Mouse (Mus musculus) embryonic fibroblast, embryonic 13.5 days (primary cell): ENCODE results near the gene Pou4f2.

Experiments
- CTCF ChIP-seq: IDR thresholded peaks from 2 replicates; pipeline ENCODE4 v1.5.1; 2011; ENCODE audit warnings: mild to moderate bottlenecking, control low read depth, low read length, moderate library complexity, borderline replicate concordance; ENCODE audit not compliant: insufficient read depth
- POLR2A ChIP-seq: IDR thresholded peaks from 2 replicates; pipeline ENCODE4 v1.6.1; 2011; ENCODE audit warnings: low read depth, mild to moderate bottlenecking, control low read depth, low read length, moderate library complexity

- TF ChIP-seq CTCF (no peak), POLR2A (no peak)
Measured at GRCm38 (mm10) chr8:78432451-78432850, 4.0 kb downstream of the Pou4f2 start.
